Mouse (Mus musculus) adrenal gland, postnatal 10 days (tissue): ENCODE data around the gene Nxpe4. TPM values are rescaled to one million over a fixed set of nuclear protein-coding genes. Genes with fewer than 3 reads are reported as not detected.
"Not testable (repeated sequence)": the region's sequence is repeated elsewhere in the genome, so short reads cannot be mapped to it uniquely, and the experiment has no call there.

Source experiments
- DNase-seq: peaks from one replicate; pipeline ENCODE4 v3.0.0; 2021; ENCODE audit warnings: mixed read lengths
- long read RNA-seq, 2 experiments: library from polyadenylated mRNA; stranded (forward); transcript quantifications; one replicate each; pipeline ENCODE4 v2.0.0; 2021
- total RNA-seq, 2 experiments: library from RNA; stranded (reverse); gene quantifications; 2 replicates each; pipeline ENCODE4 v1.2.3; 2021

Nxpe4 gene
- 10 to 100 TPM in 1 of 2 experiments, 1 to 10 TPM in 1; 8.8 to 12.7 TPM for total RNA-seq
- long read RNA-seq, experiment 1, partial matches to known transcripts = 1 of 9 reads
- long read RNA-seq, experiment 1, other reads (novel, unspliced or antisense) = 8 of 9 reads
- long read RNA-seq, experiment 2, partial matches to known transcripts = 1 of 13 reads
- long read RNA-seq, experiment 2, other reads (novel, unspliced or antisense) = 12 of 13 reads

GRCm38 (mm10) chr9:48161505-48162192, at the start of gene Nxpe4:
Gene Nxpe4 (plus strand): TSS chr9:48162023.
- DNase-seq = peak; percentile 76

DNA sequence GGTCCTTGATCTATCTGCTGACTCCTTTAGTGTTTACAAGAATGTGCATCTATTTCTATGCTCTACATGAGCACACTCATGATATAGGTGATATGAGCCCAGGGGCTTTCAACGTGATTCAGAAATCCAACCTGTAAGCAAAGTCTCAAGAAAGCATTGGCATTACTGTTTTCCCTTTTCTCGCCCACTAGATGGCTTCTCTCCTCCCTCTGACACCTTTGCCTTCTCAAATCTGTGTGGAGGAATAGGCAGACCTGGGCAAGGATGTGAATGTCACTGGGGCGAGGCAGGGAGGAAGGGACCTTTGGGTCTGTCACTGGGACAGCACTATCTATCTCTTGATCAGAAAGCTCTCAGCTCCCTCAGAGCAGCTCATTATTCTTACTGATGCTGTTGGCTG, 35.0 kb upstream of the Nxpe4 start:
- no peak for DNase-seq

- DNase-seq = peak; percentile 32
Observed at GRCm38 (mm10) chr9:48137507-48137906, 24.3 kb upstream of the Nxpe4 start.

DNA sequence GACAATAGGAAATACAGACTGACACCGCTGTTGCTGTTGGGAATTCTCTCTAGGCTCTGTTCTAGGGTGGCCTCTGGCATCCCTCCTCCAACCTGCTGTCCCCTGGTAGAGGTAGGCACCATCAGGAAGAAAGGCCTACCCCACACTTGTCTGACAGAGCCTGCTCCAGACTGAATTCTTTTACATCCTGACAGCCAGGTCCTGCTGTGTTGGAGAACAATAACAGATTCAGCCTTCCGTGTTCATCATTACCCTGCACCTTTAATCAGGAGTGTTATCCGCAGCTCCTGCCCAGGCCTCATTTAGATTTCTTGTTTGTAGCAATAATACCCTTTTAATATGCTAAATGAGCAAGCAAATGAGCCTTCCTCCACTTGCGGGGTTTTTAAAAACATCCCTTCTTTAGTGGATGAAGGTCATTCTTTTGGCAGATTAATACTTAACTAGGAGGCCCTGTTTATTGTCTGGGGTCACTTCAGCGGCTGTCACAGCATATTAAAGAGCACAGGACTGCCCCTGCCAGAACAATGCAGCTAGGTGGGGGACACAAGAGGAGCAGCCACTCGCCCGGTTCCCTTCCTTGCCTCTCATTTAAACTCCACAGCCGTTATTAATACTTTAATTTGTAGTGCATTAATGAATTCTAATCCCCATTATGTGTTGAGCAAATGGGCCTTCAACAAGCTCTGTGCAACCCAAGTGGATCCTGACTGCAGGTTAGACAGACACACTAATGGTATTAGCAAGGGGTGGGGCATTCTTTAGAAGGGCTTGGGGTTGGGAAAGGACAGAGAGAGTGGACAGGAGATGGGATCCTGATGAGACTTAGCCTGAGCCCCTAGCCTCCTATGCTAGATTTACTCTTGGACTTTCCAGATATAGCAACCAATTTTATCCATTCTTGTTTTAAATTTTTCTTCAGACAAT, 21.1 kb upstream of the Nxpe4 start:
- DNase-seq = no peak

GRCm38 (mm10) chr9:48142646-48143045, 19.2 kb upstream of the Nxpe4 start:
- no peak for DNase-seq

DNA sequence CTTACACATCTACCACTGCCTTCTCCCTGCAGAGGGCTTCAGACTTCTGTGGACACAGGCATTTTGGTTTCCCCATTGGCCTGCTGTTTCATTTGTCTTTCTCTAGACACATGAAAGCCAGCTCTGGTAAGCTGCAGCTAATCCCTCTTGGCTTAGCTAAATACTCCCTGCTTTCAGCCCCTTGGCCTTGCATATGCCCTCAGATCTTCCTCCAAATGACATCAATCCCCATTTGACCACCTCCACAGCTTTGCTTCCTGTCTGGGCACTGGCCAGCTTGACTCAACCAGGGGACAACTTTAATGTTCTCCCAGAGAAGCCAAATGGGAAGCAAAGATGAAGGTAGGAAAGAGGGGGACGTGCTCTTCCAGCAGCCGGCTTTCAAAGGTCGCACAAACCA, 15.1 kb upstream of the Nxpe4 start:
- DNase-seq = peak; percentile 44

DNA sequence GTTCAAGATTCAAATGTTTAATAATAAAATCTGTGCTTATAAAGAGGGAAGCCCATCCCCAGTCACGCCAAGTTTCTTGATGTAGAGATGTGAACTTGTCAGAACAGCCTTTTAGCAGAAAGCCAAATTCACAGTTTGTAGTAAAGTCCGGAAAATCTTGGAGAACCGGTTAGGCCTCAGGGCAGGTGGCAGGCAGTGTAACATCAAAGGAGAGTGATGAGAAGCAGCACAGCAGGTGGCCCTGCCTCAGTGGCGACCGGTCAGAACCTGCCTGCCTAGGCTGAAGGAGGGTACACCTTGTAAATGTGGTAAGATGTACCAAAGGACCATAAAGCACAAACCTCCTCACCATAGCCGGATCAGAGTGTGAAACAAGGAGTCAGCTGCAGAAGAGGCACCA, 4.7 kb downstream of the Nxpe4 start:
- not testable (repeated sequence) for DNase-seq

GRCm38 (mm10) chr9:48176764-48177163, 14.9 kb downstream of the Nxpe4 start:
- no peak for DNase-seq

DNA sequence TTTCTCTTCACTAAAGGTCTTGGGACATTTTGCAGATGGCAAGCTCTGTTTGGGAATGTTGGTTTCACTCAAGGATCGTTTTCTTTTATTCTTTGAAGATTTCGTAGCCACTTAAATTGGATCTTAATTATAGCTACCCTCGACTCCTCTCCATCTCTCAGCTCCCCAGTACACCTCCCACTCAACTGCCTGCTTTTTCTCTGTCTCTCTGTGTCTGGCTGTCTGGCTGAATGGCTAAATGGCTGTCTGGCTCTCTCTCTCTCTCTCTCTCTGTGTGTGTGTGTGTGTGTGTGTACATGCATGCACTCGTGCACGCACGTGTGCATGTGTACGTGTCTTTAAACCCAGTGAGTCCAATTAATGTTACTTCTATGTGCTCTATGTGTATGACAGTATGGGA, 19.5 kb downstream of the Nxpe4 start:
- DNase-seq = no peak

DNA sequence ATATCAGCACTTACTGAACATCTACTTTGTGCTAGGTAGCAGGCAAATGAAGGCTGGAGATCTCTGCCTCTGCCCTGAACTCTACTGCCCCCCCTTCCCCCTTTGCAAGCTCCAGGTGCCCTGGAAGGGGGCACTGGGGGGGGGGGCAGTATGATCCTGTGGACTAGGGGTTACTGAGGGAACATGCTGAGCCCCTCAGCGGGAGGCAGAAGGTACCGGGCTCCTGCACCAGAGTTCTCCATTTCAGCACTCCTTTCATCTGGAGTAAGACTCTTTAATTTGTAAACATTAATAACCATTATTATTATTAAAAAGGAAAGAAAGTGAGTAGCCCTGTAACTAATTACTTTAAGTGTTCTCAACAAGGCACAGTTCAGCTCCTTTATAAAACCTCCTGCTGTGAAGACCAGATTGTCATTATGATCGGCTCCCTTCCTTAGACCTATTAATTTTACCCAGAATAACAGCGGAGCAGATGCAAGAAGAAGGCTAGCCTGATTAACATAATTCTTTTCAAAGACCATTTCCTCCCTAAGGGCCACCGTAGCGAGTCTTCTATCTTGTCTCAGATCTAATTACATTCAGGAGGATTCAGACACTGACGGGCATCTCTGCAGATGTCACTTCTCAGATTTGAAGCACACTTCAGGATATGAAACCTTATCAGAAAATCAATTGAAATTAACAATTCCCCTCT, 21.0 kb downstream of the Nxpe4 start:
- no peak for DNase-seq

DNA sequence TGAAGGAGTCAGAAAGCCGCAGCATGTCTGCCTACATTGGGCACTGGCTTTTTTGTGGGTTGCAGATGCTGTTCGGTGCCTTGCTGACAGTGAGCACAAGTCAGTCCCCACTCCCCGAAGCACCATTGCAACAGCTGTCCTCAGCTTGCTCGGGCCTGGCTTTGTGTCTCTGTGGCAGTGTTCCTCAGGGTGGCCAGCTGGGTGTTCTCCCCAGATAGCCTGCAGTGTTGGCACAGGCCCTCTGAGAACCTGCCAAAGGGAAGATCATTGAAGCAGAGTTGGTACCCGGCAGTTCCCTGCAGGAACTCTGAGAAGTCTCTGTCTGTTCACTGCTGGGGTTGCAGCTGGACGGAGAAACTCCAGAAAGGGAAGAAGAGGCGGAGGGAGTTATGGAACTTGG, 22.5 kb downstream of the Nxpe4 start:
- no peak for DNase-seq

DNA sequence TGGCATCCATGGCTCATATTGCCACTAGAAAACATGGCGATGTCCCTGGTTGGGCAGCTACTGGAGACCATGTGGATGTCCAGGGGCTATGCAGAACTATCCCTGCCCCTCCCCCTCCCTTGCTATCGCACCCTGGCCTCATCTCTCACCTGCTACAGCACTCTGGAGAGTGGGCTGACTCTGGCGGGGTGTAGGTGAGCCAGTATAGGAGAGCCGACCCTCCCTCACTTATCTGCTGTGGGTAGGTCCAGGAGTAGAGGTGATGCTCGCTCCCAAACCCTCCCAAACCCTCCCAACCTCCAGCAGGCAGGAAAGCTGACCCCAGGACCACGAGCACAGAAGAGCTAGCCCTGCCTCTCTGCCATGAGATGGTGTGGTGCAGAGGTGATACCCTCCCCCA, 27.0 kb downstream of the Nxpe4 start:
- DNase-seq = no peak

DNA sequence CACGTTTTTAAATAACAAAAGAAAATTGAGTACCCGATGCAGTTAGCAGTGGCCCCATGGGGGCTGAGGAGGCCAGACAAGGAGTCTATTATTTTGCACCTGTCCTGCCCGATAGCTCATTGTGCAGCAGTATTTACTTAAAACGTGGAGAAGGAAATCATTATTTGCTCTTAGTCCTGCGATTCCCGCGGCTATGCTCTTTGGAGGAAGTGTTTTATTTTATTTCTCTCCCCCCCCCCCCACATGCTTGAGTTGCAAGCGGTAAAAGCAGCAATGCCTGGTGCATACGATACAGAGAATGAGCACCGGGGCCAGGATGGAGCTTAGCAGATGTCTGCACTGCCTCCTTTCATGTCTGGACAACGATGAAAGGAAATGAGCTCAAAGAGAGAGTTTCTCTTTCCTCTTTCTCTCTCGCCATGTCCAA, 35.6 kb downstream of the Nxpe4 start:
- DNase-seq = no peak

- DNase-seq = no peak
Observed at GRCm38 (mm10) chr9:48210970-48211369, 49.1 kb downstream of the Nxpe4 start.

DNA sequence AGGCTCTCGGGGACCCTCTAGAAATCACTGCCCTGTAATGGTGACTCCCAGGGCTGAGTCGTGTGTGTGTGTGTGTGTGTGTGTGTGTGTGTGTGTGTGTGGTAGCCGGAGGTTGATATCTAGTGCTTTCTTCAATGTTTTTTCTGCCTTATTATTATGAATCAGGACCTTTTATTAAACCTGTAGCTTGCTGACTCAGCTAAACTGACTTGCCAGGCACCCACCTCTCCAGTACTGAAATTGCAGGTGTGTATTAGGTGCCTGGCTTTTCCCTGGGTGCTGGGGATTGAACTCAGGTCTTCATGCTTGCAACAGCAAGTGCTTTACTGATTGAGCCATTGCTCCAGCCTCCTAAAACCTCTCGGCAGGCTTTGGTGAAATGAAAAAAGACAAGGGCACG, 50.1 kb downstream of the Nxpe4 start:
- DNase-seq = no peak

GRCm38 (mm10) chr9:48214751-48215150, 52.9 kb downstream of the Nxpe4 start:
- DNase-seq = no peak

DNA sequence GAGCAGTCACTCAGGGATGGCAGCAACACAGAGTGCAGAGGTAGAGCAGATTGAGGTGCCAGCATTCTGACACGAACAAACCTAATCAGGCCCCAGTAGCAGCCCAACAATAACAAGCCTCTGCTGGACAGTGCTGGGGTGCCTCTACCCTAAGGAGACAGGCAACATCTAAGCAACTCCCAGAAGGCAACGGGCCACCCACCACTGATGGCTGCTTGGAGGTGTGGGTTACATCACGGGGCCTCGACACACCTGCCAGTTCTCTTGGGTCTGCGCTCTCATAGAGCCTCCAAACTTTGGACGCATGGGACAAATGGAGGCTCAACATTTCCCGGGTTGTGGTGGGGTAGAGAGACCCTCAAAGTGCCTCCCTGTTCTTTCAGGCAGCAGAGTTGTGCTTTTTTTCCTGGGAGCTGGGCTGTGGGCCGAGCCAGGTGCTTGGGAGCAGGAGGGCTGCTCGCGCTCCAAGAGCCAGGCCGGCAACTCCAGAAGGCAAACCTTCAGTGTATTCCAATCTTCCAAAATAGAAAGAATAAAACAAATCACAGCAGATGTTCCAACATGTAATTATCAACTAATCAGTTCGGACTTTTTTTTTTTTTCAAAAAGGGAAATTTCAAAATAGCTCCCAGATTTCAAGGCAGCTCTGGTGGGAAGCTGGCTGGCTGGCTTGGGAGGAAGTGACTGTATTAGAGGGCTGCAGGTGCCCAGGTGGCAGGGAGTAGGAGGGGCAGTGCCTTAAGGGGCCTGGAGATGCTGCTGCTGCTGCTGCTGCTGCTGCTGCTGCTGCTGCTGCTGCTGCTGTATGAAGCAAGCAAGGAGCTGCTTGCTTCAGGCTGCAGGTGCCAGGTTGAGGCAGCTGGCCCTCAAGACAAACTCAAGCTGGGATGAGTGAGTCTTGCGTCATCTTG, 54.5 kb downstream of the Nxpe4 start:
- DNase-seq = no peak

GRCm38 (mm10) chr9:48230706-48231105, 68.9 kb downstream of the Nxpe4 start:
- no peak for DNase-seq

GRCm38 (mm10) chr9:48236455-48236854, 74.6 kb downstream of the Nxpe4 start:
- DNase-seq = no peak

DNA sequence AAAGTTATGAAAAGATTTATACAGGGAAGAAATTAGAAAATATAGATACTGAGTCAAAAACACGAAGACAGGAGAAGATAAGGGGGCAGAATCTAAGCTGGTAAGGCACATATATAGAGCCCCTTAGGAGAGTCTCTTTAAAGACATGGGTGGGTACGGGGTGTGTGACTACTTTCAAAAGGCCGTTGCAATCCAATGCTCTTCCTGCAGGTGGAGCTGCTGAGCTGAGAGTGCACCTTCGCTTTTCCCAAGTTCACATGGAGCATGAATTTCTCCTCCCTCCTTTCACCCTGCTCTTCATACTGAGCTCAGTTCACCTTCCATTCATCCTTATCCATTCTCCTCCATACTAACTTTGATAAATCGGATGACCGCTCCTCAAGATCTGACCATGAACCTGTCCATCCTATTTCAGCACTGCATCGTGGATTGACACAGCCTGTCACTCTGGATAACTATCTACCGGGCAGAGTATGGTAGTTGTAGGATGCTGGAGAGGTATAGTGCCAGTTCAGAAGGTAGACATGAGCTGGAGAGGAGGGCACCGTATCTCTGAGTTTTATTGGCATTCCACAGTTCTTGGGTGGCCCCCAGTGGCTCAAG, 76.4 kb downstream of the Nxpe4 start:
- DNase-seq = peak; percentile 69

DNA sequence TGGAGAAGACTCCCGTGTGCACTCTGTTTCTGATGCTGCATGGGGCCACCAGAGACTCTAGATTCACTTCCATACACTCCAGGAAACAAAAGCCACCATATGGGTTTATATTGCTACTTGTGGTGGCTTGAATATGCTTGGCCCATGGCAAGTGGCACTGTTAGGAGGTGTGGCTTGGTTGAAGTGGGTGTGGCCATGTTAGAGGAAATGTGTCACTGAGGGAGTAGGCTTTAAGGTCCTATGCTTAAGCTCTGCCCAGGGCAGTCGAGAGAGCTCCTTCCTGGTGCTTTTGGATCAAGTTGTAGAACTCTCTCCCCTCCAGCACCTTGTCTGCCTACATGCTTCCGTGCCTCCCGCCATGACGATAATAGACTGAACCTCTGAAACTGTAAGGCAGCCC, 77.6 kb downstream of the Nxpe4 start:
- no peak for DNase-seq
